Mouse (Mus musculus): ENCODE measurements around the gene Ift140. TPM values are rescaled to one million over a fixed set of nuclear protein-coding genes. Genes with fewer than 3 reads are reported as not detected.

The Ift140 gene
- polyA plus RNA-seq, 1 experiment from 2014 or later = 17.3 TPM

DNA sequence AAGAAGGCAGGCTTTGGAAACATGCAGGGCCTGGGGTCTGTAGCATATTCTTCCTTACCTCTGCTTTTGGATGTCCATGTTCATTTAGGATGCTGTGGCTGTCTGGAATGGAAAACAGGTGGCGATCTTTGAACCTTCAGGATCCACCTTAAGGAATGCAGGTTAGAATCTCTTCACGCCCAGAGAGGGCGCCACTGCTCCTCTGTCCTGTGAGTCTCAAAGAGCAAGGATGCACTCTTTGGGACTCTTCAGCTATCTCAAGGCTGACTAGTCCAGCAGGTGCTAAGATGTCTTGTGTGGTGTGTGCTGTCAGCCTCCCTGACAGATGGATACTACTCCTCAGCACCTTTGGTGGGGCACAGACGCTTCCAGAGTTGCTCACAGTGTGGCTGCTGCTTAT lies 20.3 kb downstream of the Ift140 start:
- no peak overlapping the region for H3K9ac ChIP-seq (replicated peaks; ENCODE audit: low read length)
- ATAC-seq (ENCODE audit: low FRiP score, low TSS enrichment) (no peak), DNase-seq (peak; percentile 10)
- no peak overlapping the region for H3K4me3 ChIP-seq (replicated peaks; ENCODE audit: low read depth, low read length)
- no peak overlapping the region for H3K4me2 ChIP-seq (ENCODE audit: low read length)
- WGBS = 69% methylated on average over 4 of the region's 4 CpGs
- H3K27me3 ChIP-seq (ENCODE audit: control insufficient read depth, insufficient read depth, low read length) = no peaks in the 10 kb centered on the region
- H3K9me3 ChIP-seq (ENCODE audit: control insufficient read depth, low read length) = no peaks in the 10 kb centered on the region
- no peak overlapping the region for H3K27ac ChIP-seq (replicated peaks; ENCODE audit: low read depth, low read length)
- peaks cover 58% of the 10 kb centered on the region for H3K36me3 ChIP-seq (ENCODE audit: control insufficient read depth, insufficient read depth, low read length)
- H3K4me1 ChIP-seq (ENCODE audit: control insufficient read depth, insufficient read depth, low read length) = no peaks in the 10 kb centered on the region

GRCm38 (mm10) chr17:25044879-25045278 lies 29.0 kb downstream of the Ift140 start:
- H3K4me3 ChIP-seq (replicated peaks; ENCODE audit: low read depth, low read length) = no peak overlapping the region
- H3K27me3 ChIP-seq (ENCODE audit: control insufficient read depth, insufficient read depth, low read length) = no peaks in the 10 kb centered on the region
- H3K9me3 ChIP-seq (ENCODE audit: control insufficient read depth, low read length) = no peaks in the 10 kb centered on the region
- no peak overlapping the region for H3K27ac ChIP-seq (replicated peaks; ENCODE audit: low read depth, low read length)
- H3K9ac ChIP-seq (replicated peaks; ENCODE audit: low read length) = no peak overlapping the region
- WGBS = 79% methylated on average over 7 of the region's 7 CpGs
- H3K4me2 ChIP-seq (ENCODE audit: low read length) = no peak overlapping the region
- H3K4me1 ChIP-seq (ENCODE audit: control insufficient read depth, insufficient read depth, low read length) = no peaks in the 10 kb centered on the region
- ATAC-seq (ENCODE audit: low FRiP score, low TSS enrichment) (no peak), DNase-seq (no peak)
- peaks cover 35% of the 10 kb centered on the region for H3K36me3 ChIP-seq (ENCODE audit: control insufficient read depth, insufficient read depth, low read length)

GRCm38 (mm10) chr17:25045281-25045680 lies 29.4 kb downstream of the Ift140 start:
- no peak overlapping the region for H3K4me3 ChIP-seq (replicated peaks; ENCODE audit: low read depth, low read length)
- no peak overlapping the region for H3K27ac ChIP-seq (replicated peaks; ENCODE audit: low read depth, low read length)
- H3K9ac ChIP-seq (replicated peaks; ENCODE audit: low read length) = no peak overlapping the region
- peaks cover 39% of the 10 kb centered on the region for H3K36me3 ChIP-seq (ENCODE audit: control insufficient read depth, insufficient read depth, low read length)
- H3K27me3 ChIP-seq (ENCODE audit: control insufficient read depth, insufficient read depth, low read length) = no peaks in the 10 kb centered on the region
- H3K9me3 ChIP-seq (ENCODE audit: control insufficient read depth, low read length) = no peaks in the 10 kb centered on the region
- DNase-seq = no peak
- 88% methylated on average over 4 of the region's 4 CpGs for WGBS
- no peak overlapping the region for H3K4me2 ChIP-seq (ENCODE audit: low read length)
- no peak for ATAC-seq (ENCODE audit: low FRiP score, low TSS enrichment)
- H3K4me1 ChIP-seq (ENCODE audit: control insufficient read depth, insufficient read depth, low read length) = no peaks in the 10 kb centered on the region

- ATAC-seq (ENCODE audit: low FRiP score, low TSS enrichment) (no peak), DNase-seq (no peak)
- H3K36me3 ChIP-seq (ENCODE audit: control insufficient read depth, insufficient read depth, low read length) = peaks cover 42% of the 10 kb centered on the region
- no peak overlapping the region for H3K4me3 ChIP-seq (replicated peaks; ENCODE audit: low read depth, low read length)
- no peak overlapping the region for H3K27ac ChIP-seq (replicated peaks; ENCODE audit: low read depth, low read length)
- no peaks in the 10 kb centered on the region for H3K9me3 ChIP-seq (ENCODE audit: control insufficient read depth, low read length)
- H3K9ac ChIP-seq (replicated peaks; ENCODE audit: low read length) = no peak overlapping the region
- 95% methylated on average over 5 of the region's 6 CpGs for WGBS
- H3K4me2 ChIP-seq (ENCODE audit: low read length) = no peak overlapping the region
- no peaks in the 10 kb centered on the region for H3K4me1 ChIP-seq (ENCODE audit: control insufficient read depth, insufficient read depth, low read length)
- H3K27me3 ChIP-seq (ENCODE audit: control insufficient read depth, insufficient read depth, low read length) = no peaks in the 10 kb centered on the region
Measured at GRCm38 (mm10) chr17:25047143-25047542, 31.3 kb downstream of the Ift140 start.

DNA sequence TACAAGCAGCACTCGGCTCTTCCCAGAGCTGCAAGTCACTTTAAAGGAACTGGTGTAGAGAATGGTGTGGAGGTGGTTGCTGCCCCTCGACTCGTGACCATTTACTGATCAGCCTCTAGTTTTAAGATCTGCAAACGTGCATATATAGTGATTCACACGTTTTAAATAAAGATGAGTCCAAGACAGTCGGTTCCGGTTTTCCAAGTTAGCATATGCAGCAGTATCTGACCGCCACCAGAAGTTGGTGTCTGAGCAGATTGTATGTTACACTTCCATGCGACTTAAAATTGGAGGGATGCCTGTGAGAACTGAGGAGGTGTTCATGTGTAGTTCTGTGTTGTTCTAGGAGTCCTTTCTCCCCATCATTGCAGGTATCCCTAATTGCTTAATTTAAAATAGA lies 37.4 kb downstream of the Ift140 start:
- no peak overlapping the region for H3K4me3 ChIP-seq (replicated peaks; ENCODE audit: low read depth, low read length)
- ATAC-seq (ENCODE audit: low FRiP score, low TSS enrichment) (no peak), DNase-seq (no peak)
- H3K9me3 ChIP-seq (ENCODE audit: control insufficient read depth, low read length) = no peaks in the 10 kb centered on the region
- no peaks in the 10 kb centered on the region for H3K4me1 ChIP-seq (ENCODE audit: control insufficient read depth, insufficient read depth, low read length)
- H3K27me3 ChIP-seq (ENCODE audit: control insufficient read depth, insufficient read depth, low read length) = no peaks in the 10 kb centered on the region
- no peak overlapping the region for H3K27ac ChIP-seq (replicated peaks; ENCODE audit: low read depth, low read length)
- H3K4me2 ChIP-seq (ENCODE audit: low read length) = no peak overlapping the region
- H3K9ac ChIP-seq (replicated peaks; ENCODE audit: low read length) = no peak overlapping the region
- WGBS = 88% methylated on average over 9 of the region's 9 CpGs
- peaks cover 62% of the 10 kb centered on the region for H3K36me3 ChIP-seq (ENCODE audit: control insufficient read depth, insufficient read depth, low read length)

GRCm38 (mm10) chr17:25057041-25057440 lies 41.2 kb downstream of the Ift140 start:
- no peak overlapping the region for H3K9ac ChIP-seq (replicated peaks; ENCODE audit: low read length)
- ATAC-seq (ENCODE audit: low FRiP score, low TSS enrichment) (no peak), DNase-seq (no peak)
- no peak overlapping the region for H3K27ac ChIP-seq (replicated peaks; ENCODE audit: low read depth, low read length)
- peaks cover 61% of the 10 kb centered on the region for H3K36me3 ChIP-seq (ENCODE audit: control insufficient read depth, insufficient read depth, low read length)
- H3K9me3 ChIP-seq (ENCODE audit: control insufficient read depth, low read length) = no peaks in the 10 kb centered on the region
- WGBS = 91% methylated on average over 6 of the region's 6 CpGs
- H3K4me3 ChIP-seq (replicated peaks; ENCODE audit: low read depth, low read length) = no peak overlapping the region
- no peak overlapping the region for H3K4me2 ChIP-seq (ENCODE audit: low read length)
- H3K27me3 ChIP-seq (ENCODE audit: control insufficient read depth, insufficient read depth, low read length) = no peaks in the 10 kb centered on the region
- H3K4me1 ChIP-seq (ENCODE audit: control insufficient read depth, insufficient read depth, low read length) = no peaks in the 10 kb centered on the region

DNA sequence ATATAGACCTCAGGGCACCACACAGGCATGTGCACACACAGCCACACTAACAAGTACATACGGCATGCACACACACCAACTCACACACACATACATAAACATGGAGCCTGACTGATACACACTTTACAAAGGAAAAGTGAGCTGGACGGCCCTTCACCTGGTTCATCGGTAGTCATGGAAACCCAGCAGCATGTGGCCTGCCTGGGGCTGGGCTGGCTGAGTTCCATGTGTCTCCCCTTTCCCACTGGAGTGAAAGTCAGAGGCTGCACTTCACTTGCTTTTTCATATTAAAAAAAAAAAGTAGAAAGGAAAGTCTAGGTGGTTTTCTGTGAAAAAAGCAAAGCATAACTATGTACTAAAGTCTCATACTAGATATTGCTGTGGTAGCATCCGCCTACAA lies 47.4 kb downstream of the Ift140 start:
- WGBS = 81% methylated on average over 4 of the region's 4 CpGs
- H3K27me3 ChIP-seq (ENCODE audit: control insufficient read depth, insufficient read depth, low read length) = no peaks in the 10 kb centered on the region
- no peak overlapping the region for H3K4me3 ChIP-seq (replicated peaks; ENCODE audit: low read depth, low read length)
- H3K27ac ChIP-seq (replicated peaks; ENCODE audit: low read depth, low read length) = no peak overlapping the region
- no peaks in the 10 kb centered on the region for H3K9me3 ChIP-seq (ENCODE audit: control insufficient read depth, low read length)
- no peak overlapping the region for H3K9ac ChIP-seq (replicated peaks; ENCODE audit: low read length)
- DNase-seq (no peak), ATAC-seq (ENCODE audit: low FRiP score, low TSS enrichment) (no peak)
- peaks cover 31% of the 10 kb centered on the region for H3K36me3 ChIP-seq (ENCODE audit: control insufficient read depth, insufficient read depth, low read length)
- no peaks in the 10 kb centered on the region for H3K4me1 ChIP-seq (ENCODE audit: control insufficient read depth, insufficient read depth, low read length)
- no peak overlapping the region for H3K4me2 ChIP-seq (ENCODE audit: low read length)

- Histone ChIP-seq H3K4me3 (replicated peaks; ENCODE audit: low read depth, low read length) (no peak overlapping the region), H3K27ac (replicated peaks; ENCODE audit: low read depth, low read length) (no peak overlapping the region), H3K4me1 (ENCODE audit: control insufficient read depth, insufficient read depth, low read length) (no peaks in the 10 kb centered on the region), H3K36me3 (ENCODE audit: control insufficient read depth, insufficient read depth, low read length) (peaks cover 25% of the 10 kb centered on the region), H3K4me2 (ENCODE audit: low read length) (no peak overlapping the region), H3K9me3 (ENCODE audit: control insufficient read depth, low read length) (no peaks in the 10 kb centered on the region), H3K27me3 (ENCODE audit: control insufficient read depth, insufficient read depth, low read length) (no peaks in the 10 kb centered on the region), H3K9ac (replicated peaks; ENCODE audit: low read length) (no peak overlapping the region)
- WGBS = 91% methylated on average over 12 of the region's 12 CpGs
- ATAC-seq (ENCODE audit: low FRiP score, low TSS enrichment) (no peak), DNase-seq (no peak)
Measured at GRCm38 (mm10) chr17:25063872-25064271, 48.0 kb downstream of the Ift140 start.

GRCm38 (mm10) chr17:25064351-25064750 lies 48.5 kb downstream of the Ift140 start:
- H3K4me1 ChIP-seq (ENCODE audit: control insufficient read depth, insufficient read depth, low read length) = no peaks in the 10 kb centered on the region
- H3K27ac ChIP-seq (replicated peaks; ENCODE audit: low read depth, low read length) = no peak overlapping the region
- no peaks in the 10 kb centered on the region for H3K9me3 ChIP-seq (ENCODE audit: control insufficient read depth, low read length)
- DNase-seq (peak; percentile 13), ATAC-seq (ENCODE audit: low FRiP score, low TSS enrichment) (no peak)
- no peak overlapping the region for H3K4me3 ChIP-seq (replicated peaks; ENCODE audit: low read depth, low read length)
- no peaks in the 10 kb centered on the region for H3K27me3 ChIP-seq (ENCODE audit: control insufficient read depth, insufficient read depth, low read length)
- WGBS = 86% methylated on average over 9 of the region's 9 CpGs
- no peak overlapping the region for H3K9ac ChIP-seq (replicated peaks; ENCODE audit: low read length)
- H3K36me3 ChIP-seq (ENCODE audit: control insufficient read depth, insufficient read depth, low read length) = peaks cover 20% of the 10 kb centered on the region
- no peak overlapping the region for H3K4me2 ChIP-seq (ENCODE audit: low read length)
